Mouse (Mus musculus): ENCODE results near the gene Gal3st2c.
"Not testable (repeated sequence)": the region's sequence is repeated elsewhere in the genome, so short reads cannot be mapped to it uniquely, and the experiment has no call there.

Gal3st2c gene

GRCm38 (mm10) chr1:94046544-94046943 lies 56.2 kb downstream of the Gal3st2c start:
- no peak for DNase-seq (ENCODE audit: low read depth)

GRCm38 (mm10) chr1:94051104-94051503 lies 60.8 kb downstream of the Gal3st2c start:
- no peak for DNase-seq (ENCODE audit: low read depth)

- no peak for DNase-seq (ENCODE audit: low read depth)
Observed at GRCm38 (mm10) chr1:94052373-94052772, 62.1 kb downstream of the Gal3st2c start, which contains the start of gene Pdcd1. Pdcd1 (minus strand) TSS chr1:94052553.

GRCm38 (mm10) chr1:94053530-94054216 lies 63.4 kb downstream of the Gal3st2c start:
- DNase-seq (ENCODE audit: low read depth): no peak

- DNase-seq (ENCODE audit: low read depth): no peak
Observed at GRCm38 (mm10) chr1:94054481-94054880, 64.2 kb downstream of the Gal3st2c start.

GRCm38 (mm10) chr1:94055966-94056365 lies 65.7 kb downstream of the Gal3st2c start:
- no peak for DNase-seq (ENCODE audit: low read depth)

- no peak for DNase-seq (ENCODE audit: low read depth)
Observed at GRCm38 (mm10) chr1:94057401-94057800, 67.1 kb downstream of the Gal3st2c start.

GRCm38 (mm10) chr1:94058281-94058680 lies 68.0 kb downstream of the Gal3st2c start:
- not testable (repeated sequence) for DNase-seq (ENCODE audit: low read depth)

Measured in c-Kit-positive CD71-positive TER-119-negative erythroid progenitor cells, embryonic 14.5 days (primary cell).